Mouse (Mus musculus): ENCODE data around the gene Itpripl1. TPM values are rescaled to one million over a fixed set of nuclear protein-coding genes. Genes with fewer than 3 reads are reported as not detected.
"Not testable (repeated sequence)": the region's sequence is repeated elsewhere in the genome, so short reads cannot be mapped to it uniquely, and the experiment has no call there.

The Itpripl1 gene
- polyA plus RNA-seq (2015; fragmentation: Nextera tagmentation; extraction: Ambion mirVana): 11.0 and 11.2 TPM in 2 replicates

DNA sequence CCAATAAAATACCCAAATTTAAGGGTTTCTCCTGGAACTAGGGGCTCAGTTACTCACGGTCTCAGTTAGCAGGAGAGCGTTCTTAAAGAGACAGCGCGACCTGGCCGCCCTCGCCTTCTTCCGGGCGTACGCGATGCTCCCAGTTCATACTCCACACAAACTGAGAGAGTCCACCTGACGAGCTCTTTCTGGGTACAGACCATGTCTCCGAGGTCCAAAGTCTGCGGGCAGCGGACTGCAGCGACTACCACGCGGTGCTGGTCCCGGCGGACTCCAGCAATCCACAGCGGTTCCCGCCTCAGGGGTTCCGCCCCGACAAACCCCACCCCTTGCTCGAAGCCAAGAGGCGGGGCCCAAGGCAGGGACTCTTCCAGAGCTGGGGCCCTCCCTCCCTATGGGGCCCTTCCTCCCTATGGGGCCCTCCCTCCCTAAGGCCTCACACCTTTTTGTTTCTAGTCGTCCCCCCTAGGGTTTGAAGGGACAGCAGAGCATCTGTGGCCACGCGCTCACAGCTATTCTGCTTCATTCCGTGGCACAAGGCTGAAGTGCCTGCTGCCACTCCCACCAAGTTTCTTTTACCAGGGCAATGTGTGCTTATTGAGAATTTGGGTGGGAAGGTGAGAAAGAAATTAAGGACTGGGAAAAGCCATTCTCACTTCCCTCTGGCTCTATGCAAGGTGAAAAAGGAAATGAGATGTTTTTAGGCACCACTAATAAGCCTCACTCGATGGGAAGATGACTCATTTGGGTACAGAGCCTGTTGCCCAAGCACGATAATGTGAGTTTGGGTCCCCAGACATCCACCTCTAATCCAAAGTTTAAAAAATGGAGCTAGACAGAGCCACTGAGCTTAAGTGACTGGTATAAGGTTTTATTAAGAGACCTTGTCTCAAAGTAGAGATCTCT is at the start of gene Itpripl1:
Gene Itpripl1, minus strand, starts transcription at position 285 of the 906 bp plus-strand sequence.
- H3K4me1 ChIP-seq (replicated peaks): peaks cover 14% of the 10 kb centered on the region
- peak within 1 kb of the TSS; percentile 93 for H3K4me2 ChIP-seq
- H3K27me3 ChIP-seq: no peaks in the 10 kb centered on the region
- H3K4me3 ChIP-seq: peak within 1 kb of the TSS; percentile 67
- no peaks in the 10 kb centered on the region for H3K9me3 ChIP-seq
- ATAC-seq (ENCODE audit: low FRiP score, low read depth): peak; percentile 89
- H3K36me3 ChIP-seq: no peaks in the 10 kb centered on the region; the same call in 1 of the 2 replicates
- peak within 1 kb of the TSS; percentile 51 for H3K9ac ChIP-seq
- 4% methylated on average over 31 of the region's 31 CpGs for WGBS
- H3K27ac ChIP-seq (replicated peaks): no peak within 1 kb of the TSS

- Histone ChIP-seq H3K27ac (replicated peaks) (no peak overlapping the region), H3K36me3 (no peaks in the 10 kb centered on the region), H3K4me3 (no peak overlapping the region), H3K4me2 (no peak overlapping the region), H3K4me1 (replicated peaks) (no peaks in the 10 kb centered on the region), H3K9me3 (no peaks in the 10 kb centered on the region), H3K27me3 (0 out of 2 replicates have a peak, but pooled peaks cover 3% of the 10 kb centered on the region), H3K9ac (no peak overlapping the region)
- ATAC-seq (ENCODE audit: low FRiP score, low read depth): no peak
Observed at GRCm38 (mm10) chr2:127189574-127189973, 46.3 kb upstream of the Itpripl1 start.

GRCm38 (mm10) chr2:127182598-127183381 is 39.5 kb upstream of the Itpripl1 start:
- no peaks in the 10 kb centered on the region for H3K36me3 ChIP-seq
- no peaks in the 10 kb centered on the region for H3K9me3 ChIP-seq
- 0 out of 2 replicates have a peak, but pooled peaks cover 4% of the 10 kb centered on the region for H3K27me3 ChIP-seq
- peak overlapping the region; percentile 85 for H3K27ac ChIP-seq (replicated peaks)
- peak overlapping the region; percentile 55 for H3K9ac ChIP-seq
- 1% methylated on average over 17 of the region's 17 CpGs for WGBS
- H3K4me3 ChIP-seq: peak overlapping the region; percentile 47
- peaks cover 7% of the 10 kb centered on the region for H3K4me1 ChIP-seq (replicated peaks)
- peak; percentile 100 for ATAC-seq (ENCODE audit: low FRiP score, low read depth)
- H3K4me2 ChIP-seq: peak overlapping the region; percentile 76

- not testable (repeated sequence) for H3K4me3 ChIP-seq; H3K4me1 ChIP-seq (replicated peaks); H3K27me3 ChIP-seq; H3K4me2 ChIP-seq; H3K9ac ChIP-seq; H3K9me3 ChIP-seq; ATAC-seq (ENCODE audit: low FRiP score, low read depth); H3K36me3 ChIP-seq; H3K27ac ChIP-seq (replicated peaks)
- 13% methylated on average over 1 of the region's 1 CpGs for WGBS
Observed at GRCm38 (mm10) chr2:127166261-127166660, 23.0 kb upstream of the Itpripl1 start.

- H3K4me2 ChIP-seq: no peak overlapping the region
- no peaks in the 10 kb centered on the region for H3K27me3 ChIP-seq
- H3K27ac ChIP-seq (replicated peaks): no peak overlapping the region
- ATAC-seq (ENCODE audit: low FRiP score, low read depth): no peak
- no peak overlapping the region for H3K4me3 ChIP-seq
- no peaks in the 10 kb centered on the region for H3K4me1 ChIP-seq (replicated peaks)
- H3K36me3 ChIP-seq: no peaks in the 10 kb centered on the region
- no peaks in the 10 kb centered on the region for H3K9me3 ChIP-seq
- H3K9ac ChIP-seq: no peak overlapping the region
- 65% methylated on average over 4 of the region's 4 CpGs for WGBS
Observed at GRCm38 (mm10) chr2:127165675-127166074, 22.4 kb upstream of the Itpripl1 start.

DNA sequence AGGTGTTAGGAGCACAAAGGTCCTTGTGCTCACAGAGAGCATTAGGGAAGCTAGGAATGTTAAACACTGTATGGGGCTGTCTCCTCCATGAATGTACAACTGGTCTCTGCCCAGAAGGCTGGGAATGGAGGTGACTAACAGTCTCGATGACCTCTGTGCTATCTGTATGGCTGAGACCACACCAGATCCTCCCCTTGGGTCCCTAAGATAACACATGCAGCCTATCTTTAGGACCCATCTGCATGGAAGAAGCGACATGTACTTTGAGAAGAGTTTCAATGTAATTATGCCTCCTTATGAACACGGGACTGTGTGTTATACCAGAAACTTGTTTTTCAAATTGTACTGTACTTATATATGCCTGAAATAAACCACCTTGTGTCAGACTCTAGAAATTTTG is 2.5 kb upstream of the Itpripl1 start:
- 79% methylated on average over 3 of the region's 3 CpGs for whole genome bisulfite sequencing

GRCm38 (mm10) chr2:127142577-127143157 is 575 bp downstream of the Itpripl1 start:
- Histone ChIP-seq H3K36me3 (no peaks in the 10 kb centered on the region; the same call in 1 of the 2 replicates), H3K9ac (peak overlapping the region; percentile 51), H3K9me3 (no peaks in the 10 kb centered on the region), H3K27ac (replicated peaks) (no peak overlapping the region), H3K4me3 (peak overlapping the region; percentile 67), H3K4me2 (peak overlapping the region; percentile 93), H3K27me3 (no peaks in the 10 kb centered on the region), H3K4me1 (replicated peaks) (peaks cover 14% of the 10 kb centered on the region)
- 13% methylated on average over 6 of the region's 6 CpGs for WGBS
- ATAC-seq (ENCODE audit: low FRiP score, low read depth): no peak

More for the DNA sequence above, 2.5 kb upstream of the Itpripl1 start:
- no peaks in the 10 kb centered on the region for H3K27me3 ChIP-seq
- no peak overlapping the region for H3K27ac ChIP-seq (replicated peaks)
- ATAC-seq (ENCODE audit: low FRiP score, low read depth): no peak
- no peak overlapping the region for H3K4me3 ChIP-seq
- no peaks in the 10 kb centered on the region for H3K9me3 ChIP-seq
- H3K4me2 ChIP-seq: no peak overlapping the region
- no peak overlapping the region for H3K9ac ChIP-seq
- peaks cover 14% of the 10 kb centered on the region for H3K4me1 ChIP-seq (replicated peaks)
- H3K36me3 ChIP-seq: no peaks in the 10 kb centered on the region

- Histone ChIP-seq H3K9ac (no peak overlapping the region), H3K27me3 (no peaks in the 10 kb centered on the region), H3K4me1 (replicated peaks) (peaks cover 14% of the 10 kb centered on the region), H3K4me3 (peak overlapping the region; percentile 67; the same call in 1 of the 2 replicates), H3K4me2 (peak overlapping the region; percentile 93), H3K9me3 (no peaks in the 10 kb centered on the region), H3K27ac (replicated peaks) (no peak overlapping the region), H3K36me3 (no peaks in the 10 kb centered on the region; the same call in 1 of the 2 replicates)
- ATAC-seq (ENCODE audit: low FRiP score, low read depth): no peak
- WGBS: 85% methylated on average over 10 of the region's 10 CpGs
Observed at GRCm38 (mm10) chr2:127142031-127142430, 1.2 kb downstream of the Itpripl1 start.

DNA sequence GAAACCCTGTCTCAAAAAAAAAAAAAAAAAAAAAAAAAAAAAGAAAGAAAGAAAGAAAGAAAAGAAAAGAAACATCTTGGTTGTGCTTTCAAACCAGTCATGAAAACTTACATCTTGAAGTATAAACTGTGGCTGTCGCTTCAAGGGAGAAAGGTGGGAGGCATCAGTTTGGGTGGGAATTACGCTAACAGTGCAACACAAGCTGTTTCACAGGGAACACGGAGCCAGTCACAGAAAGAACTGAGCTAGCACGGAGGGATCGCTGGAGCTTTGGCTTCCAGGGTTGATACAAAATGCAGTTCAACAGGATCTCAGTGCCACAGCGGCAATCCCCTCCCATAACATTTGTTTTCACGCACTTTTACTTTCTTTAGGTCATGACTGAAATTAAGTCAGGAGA is 3.2 kb downstream of the Itpripl1 start:
- 96% methylated on average over 7 of the region's 7 CpGs for WGBS
- ATAC-seq (ENCODE audit: low FRiP score, low read depth): no peak

DNA sequence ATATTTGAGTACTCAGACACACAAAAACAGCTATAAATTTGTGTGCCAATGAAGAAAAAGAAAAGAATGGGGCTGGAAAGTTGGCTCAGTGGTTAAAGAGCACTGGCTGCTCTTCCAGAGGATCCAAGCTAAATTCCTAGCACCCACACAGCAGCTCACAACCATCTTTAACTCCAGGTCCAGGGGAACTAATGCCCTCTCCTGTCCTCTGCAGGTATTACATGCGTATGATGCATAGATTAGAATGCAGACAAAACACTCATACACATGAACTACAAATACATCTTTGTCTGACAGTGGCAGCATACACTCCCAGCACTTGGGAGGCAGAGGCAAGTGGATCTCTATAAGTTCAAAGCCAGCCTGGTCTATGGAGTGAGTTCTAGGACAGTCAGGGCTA is 3.6 kb downstream of the Itpripl1 start:
- ATAC-seq (ENCODE audit: low FRiP score, low read depth): no peak
- H3K36me3 ChIP-seq: no peaks in the 10 kb centered on the region; the same call in 1 of the 2 replicates
- H3K4me1 ChIP-seq (replicated peaks): peaks cover 16% of the 10 kb centered on the region
- 93% methylated on average over 1 of the region's 1 CpGs for WGBS
- no peak overlapping the region for H3K27ac ChIP-seq (replicated peaks)
- H3K4me3 ChIP-seq: no peak overlapping the region
- no peak overlapping the region for H3K4me2 ChIP-seq
- no peaks in the 10 kb centered on the region for H3K9me3 ChIP-seq
- no peaks in the 10 kb centered on the region for H3K27me3 ChIP-seq
- no peak overlapping the region for H3K9ac ChIP-seq

More for the DNA sequence above, 3.2 kb downstream of the Itpripl1 start:
- Histone ChIP-seq H3K4me1 (replicated peaks) (peaks cover 14% of the 10 kb centered on the region), H3K27ac (replicated peaks) (no peak overlapping the region), H3K4me2 (no peak overlapping the region), H3K9me3 (no peaks in the 10 kb centered on the region), H3K36me3 (no peaks in the 10 kb centered on the region; the same call in 1 of the 2 replicates), H3K9ac (no peak overlapping the region), H3K4me3 (no peak overlapping the region), H3K27me3 (no peaks in the 10 kb centered on the region)

GRCm38 (mm10) chr2:127139094-127139493 is 4.1 kb downstream of the Itpripl1 start:
- no peak overlapping the region for H3K9ac ChIP-seq
- WGBS: 95% methylated on average over 8 of the region's 8 CpGs
- no peak overlapping the region for H3K4me3 ChIP-seq
- H3K27me3 ChIP-seq: no peaks in the 10 kb centered on the region
- no peak overlapping the region for H3K4me2 ChIP-seq
- H3K36me3 ChIP-seq: no peaks in the 10 kb centered on the region; the same call in 1 of the 2 replicates
- H3K27ac ChIP-seq (replicated peaks): no peak overlapping the region
- H3K4me1 ChIP-seq (replicated peaks): peaks cover 21% of the 10 kb centered on the region
- H3K9me3 ChIP-seq: no peaks in the 10 kb centered on the region
- no peak for ATAC-seq (ENCODE audit: low FRiP score, low read depth)

Measured in hindbrain, embryonic 15.5 days (tissue).